Mouse (Mus musculus): ENCODE measurements around the gene Syt14.

- TF ChIP-seq CTCF (IDR thresholded peaks at IDR 0.05; ENCODE audit: control insufficient read depth, insufficient read depth, insufficient replicate concordance, low read depth, low read length), result no peak
- no peak for TF ChIP-seq POLR2A (IDR thresholded peaks at IDR 0.05; ENCODE audit: control insufficient read depth, low read depth, low read length)
These were observed 182.1 kb downstream of the Syt14 start for GRCm38 (mm10) chr1:192853429-192853828.

Data from testis, adult 2 months (tissue).